Mouse (Mus musculus): Measurements from ENCODE around the gene Iyd. TPM values are rescaled to one million over a fixed set of nuclear protein-coding genes. Genes with fewer than 3 reads are reported as not detected.

Iyd gene
- polyA plus RNA-seq, 1 experiment from 2014 or later, result 4.1 TPM

DNA sequence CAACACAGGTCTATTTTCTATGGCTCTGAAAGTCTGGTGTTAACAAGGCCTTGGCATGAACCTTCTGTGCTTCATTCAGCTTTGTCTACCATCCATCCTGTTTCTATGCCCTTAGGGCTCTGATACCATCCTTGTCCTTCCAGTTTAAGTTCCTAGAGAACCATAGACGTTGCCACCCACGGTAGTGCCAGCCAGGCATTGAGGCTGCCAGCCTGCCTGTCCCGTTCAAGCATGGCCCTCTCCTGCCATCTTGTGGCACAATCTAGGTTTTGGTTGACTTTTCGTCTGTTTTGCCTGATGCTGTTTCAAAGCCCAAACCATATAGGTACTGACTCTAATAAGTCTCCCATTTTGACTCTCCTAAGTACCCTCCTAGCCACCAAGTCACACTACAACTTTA, 8.7 kb upstream of the Iyd start:
- Histone ChIP-seq H3K9me3 (ENCODE audit: control insufficient read depth) (no peaks in the 10 kb centered on the region), H3K4me3 (ENCODE audit: low read depth, low read length) (no peak overlapping the region), H3K9ac (ENCODE audit: low read depth, low read length) (no peak overlapping the region), H3K27me3 (replicated peaks; ENCODE audit: control insufficient read depth, insufficient read depth, low read length) (no peaks in the 10 kb centered on the region), H3K4me1 (replicated peaks; ENCODE audit: control insufficient read depth, insufficient read depth, low read length) (no peaks in the 10 kb centered on the region), H3K27ac (ENCODE audit: low read depth, low read length) (no peak overlapping the region), H3K4me2 (replicated peaks; ENCODE audit: low read depth) (no peak overlapping the region), H3K36me3 (ENCODE audit: control insufficient read depth, insufficient read depth) (no peaks in the 10 kb centered on the region)
- WGBS, result 3% methylated on average over 4 of the region's 4 CpGs
- TF ChIP-seq CTCF (IDR thresholded peaks at IDR 0.05; ENCODE audit: low read depth), result peak; percentile 97
- ATAC-seq, result peak; percentile 43; the same call in 1 of the 2 replicates

GRCm38 (mm10) chr10:3534445-3534844, 5.6 kb upstream of the Iyd start:
- Histone ChIP-seq H3K9ac (ENCODE audit: low read depth, low read length) (no peak overlapping the region), H3K4me3 (ENCODE audit: low read depth, low read length) (no peak overlapping the region), H3K27me3 (replicated peaks; ENCODE audit: control insufficient read depth, insufficient read depth, low read length) (no peaks in the 10 kb centered on the region), H3K9me3 (ENCODE audit: control insufficient read depth) (no peaks in the 10 kb centered on the region), H3K4me2 (replicated peaks; ENCODE audit: low read depth) (0 out of 2 replicates have a peak overlapping the region, but pooled peaks have one; percentile 14), H3K27ac (ENCODE audit: low read depth, low read length) (no peak overlapping the region), H3K4me1 (replicated peaks; ENCODE audit: control insufficient read depth, insufficient read depth, low read length) (no peaks in the 10 kb centered on the region), H3K36me3 (ENCODE audit: control insufficient read depth, insufficient read depth) (no peaks in the 10 kb centered on the region)
- no peak for ATAC-seq
- TF ChIP-seq CTCF (IDR thresholded peaks at IDR 0.05; ENCODE audit: low read depth), result peak; percentile 74
- WGBS, result 3% methylated on average over 7 of the region's 7 CpGs

DNA sequence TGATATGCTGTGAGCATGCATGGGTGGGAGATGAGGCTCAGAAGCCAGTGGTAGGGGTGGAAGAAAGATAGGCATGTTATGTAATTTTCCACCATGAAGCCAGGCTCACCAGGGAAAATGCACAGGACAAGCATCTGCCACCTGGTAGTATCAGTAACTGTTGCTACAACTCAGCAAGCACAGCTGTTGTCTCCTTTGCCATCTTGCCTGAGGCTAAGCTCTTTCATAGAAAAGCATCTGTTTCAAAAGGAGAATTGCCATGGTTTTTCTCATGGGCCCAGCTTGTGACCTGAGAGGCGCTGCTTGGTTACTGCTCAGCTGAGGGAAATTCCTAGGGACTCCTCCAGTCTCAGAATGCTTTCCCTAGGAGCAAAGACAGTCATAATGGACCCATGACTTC, 3.7 kb upstream of the Iyd start:
- 91% methylated on average over 1 of the region's 1 CpGs for WGBS
- H3K27me3 ChIP-seq (replicated peaks; ENCODE audit: control insufficient read depth, insufficient read depth, low read length), result no peaks in the 10 kb centered on the region

DNA sequence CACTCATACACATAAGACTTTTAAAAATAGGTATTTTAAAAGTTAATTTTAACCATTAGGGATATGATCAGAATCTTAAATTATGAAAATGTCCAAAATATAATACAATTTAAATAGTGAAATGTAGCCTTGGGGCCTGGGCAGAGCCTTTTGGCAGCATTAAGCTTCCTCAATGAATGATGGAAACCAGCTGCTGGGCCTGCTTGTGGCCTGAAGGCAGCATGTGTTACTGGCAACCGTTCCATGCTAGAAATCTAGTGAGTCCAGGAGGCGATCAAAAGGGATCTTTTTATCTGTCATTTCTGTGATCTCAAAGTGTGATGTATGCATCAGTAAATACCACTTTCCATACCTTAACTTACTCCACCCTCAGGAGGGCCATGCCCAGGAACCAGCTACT, 9.3 kb downstream of the Iyd start:
- WGBS, result 58% methylated on average over 2 of the region's 2 CpGs

More for the DNA sequence above, 3.7 kb upstream of the Iyd start:
- Histone ChIP-seq H3K9me3 (ENCODE audit: control insufficient read depth) (no peaks in the 10 kb centered on the region), H3K4me3 (ENCODE audit: low read depth, low read length) (no peak overlapping the region), H3K4me1 (replicated peaks; ENCODE audit: control insufficient read depth, insufficient read depth, low read length) (no peaks in the 10 kb centered on the region), H3K27ac (ENCODE audit: low read depth, low read length) (no peak overlapping the region), H3K36me3 (ENCODE audit: control insufficient read depth, insufficient read depth) (no peaks in the 10 kb centered on the region), H3K9ac (ENCODE audit: low read depth, low read length) (no peak overlapping the region), H3K4me2 (replicated peaks; ENCODE audit: low read depth) (no peak overlapping the region)
- TF ChIP-seq CTCF (IDR thresholded peaks at IDR 0.05; ENCODE audit: low read depth), result no peak
- no peak for ATAC-seq

GRCm38 (mm10) chr10:3555128-3555527, 15.1 kb downstream of the Iyd start:
- Histone ChIP-seq H3K9ac (ENCODE audit: low read depth, low read length) (no peak overlapping the region), H3K36me3 (ENCODE audit: control insufficient read depth, insufficient read depth) (no peaks in the 10 kb centered on the region), H3K9me3 (ENCODE audit: control insufficient read depth) (no peaks in the 10 kb centered on the region), H3K4me1 (replicated peaks; ENCODE audit: control insufficient read depth, insufficient read depth, low read length) (no peaks in the 10 kb centered on the region), H3K4me3 (ENCODE audit: low read depth, low read length) (no peak overlapping the region), H3K27ac (ENCODE audit: low read depth, low read length) (no peak overlapping the region), H3K27me3 (replicated peaks; ENCODE audit: control insufficient read depth, insufficient read depth, low read length) (no peaks in the 10 kb centered on the region), H3K4me2 (replicated peaks; ENCODE audit: low read depth) (no peak overlapping the region)
- no peak for ATAC-seq
- 40% methylated on average over 5 of the region's 5 CpGs for WGBS
- peak; percentile 60 for TF ChIP-seq CTCF (IDR thresholded peaks at IDR 0.05; ENCODE audit: low read depth)

More for the DNA sequence above, 9.3 kb downstream of the Iyd start:
- Histone ChIP-seq H3K9ac (ENCODE audit: low read depth, low read length) (no peak overlapping the region), H3K27ac (ENCODE audit: low read depth, low read length) (no peak overlapping the region), H3K4me1 (replicated peaks; ENCODE audit: control insufficient read depth, insufficient read depth, low read length) (no peaks in the 10 kb centered on the region), H3K4me3 (ENCODE audit: low read depth, low read length) (no peak overlapping the region), H3K9me3 (ENCODE audit: control insufficient read depth) (no peaks in the 10 kb centered on the region), H3K4me2 (replicated peaks; ENCODE audit: low read depth) (no peak overlapping the region), H3K27me3 (replicated peaks; ENCODE audit: control insufficient read depth, insufficient read depth, low read length) (no peaks in the 10 kb centered on the region), H3K36me3 (ENCODE audit: control insufficient read depth, insufficient read depth) (no peaks in the 10 kb centered on the region)
- TF ChIP-seq CTCF (IDR thresholded peaks at IDR 0.05; ENCODE audit: low read depth), result no peak
- ATAC-seq, result no peak

GRCm38 (mm10) chr10:3556538-3556937, 16.5 kb downstream of the Iyd start:
- Histone ChIP-seq H3K4me1 (replicated peaks; ENCODE audit: control insufficient read depth, insufficient read depth, low read length) (no peaks in the 10 kb centered on the region), H3K9ac (ENCODE audit: low read depth, low read length) (no peak overlapping the region), H3K27ac (ENCODE audit: low read depth, low read length) (no peak overlapping the region), H3K9me3 (ENCODE audit: control insufficient read depth) (no peaks in the 10 kb centered on the region), H3K36me3 (ENCODE audit: control insufficient read depth, insufficient read depth) (no peaks in the 10 kb centered on the region), H3K4me3 (ENCODE audit: low read depth, low read length) (no peak overlapping the region), H3K27me3 (replicated peaks; ENCODE audit: control insufficient read depth, insufficient read depth, low read length) (no peaks in the 10 kb centered on the region), H3K4me2 (replicated peaks; ENCODE audit: low read depth) (no peak overlapping the region)
- WGBS, result 72% methylated on average over 3 of the region's 3 CpGs
- no peak for TF ChIP-seq CTCF (IDR thresholded peaks at IDR 0.05; ENCODE audit: low read depth)
- no peak for ATAC-seq

DNA sequence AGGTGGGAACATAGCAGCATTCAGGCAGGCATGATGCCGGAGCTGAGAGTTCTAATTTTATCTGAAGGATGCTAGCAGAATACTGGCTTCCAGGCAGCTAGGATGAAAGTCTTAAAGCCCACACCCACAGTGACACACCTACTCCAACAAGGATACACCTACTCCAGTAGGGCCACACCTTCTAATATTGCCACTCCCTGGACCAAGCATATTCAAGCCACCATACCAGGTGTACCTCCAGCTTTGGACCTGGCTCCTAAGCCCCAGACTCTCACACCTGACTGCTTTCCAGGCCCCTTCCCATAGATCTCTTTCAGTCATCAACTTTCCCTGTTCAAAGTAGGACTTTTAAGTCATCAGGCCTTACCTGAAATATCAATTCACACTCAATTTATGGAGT, 19.1 kb downstream of the Iyd start:
- Histone ChIP-seq H3K36me3 (ENCODE audit: control insufficient read depth, insufficient read depth) (no peaks in the 10 kb centered on the region), H3K4me1 (replicated peaks; ENCODE audit: control insufficient read depth, insufficient read depth, low read length) (no peaks in the 10 kb centered on the region), H3K4me2 (replicated peaks; ENCODE audit: low read depth) (no peak overlapping the region), H3K4me3 (ENCODE audit: low read depth, low read length) (no peak overlapping the region), H3K9me3 (ENCODE audit: control insufficient read depth) (no peaks in the 10 kb centered on the region), H3K27ac (ENCODE audit: low read depth, low read length) (no peak overlapping the region), H3K9ac (ENCODE audit: low read depth, low read length) (no peak overlapping the region), H3K27me3 (replicated peaks; ENCODE audit: control insufficient read depth, insufficient read depth, low read length) (no peaks in the 10 kb centered on the region)
- no peak for TF ChIP-seq CTCF (IDR thresholded peaks at IDR 0.05; ENCODE audit: low read depth)
- ATAC-seq, result no peak
- WGBS, result 89% methylated on average over 1 of the region's 1 CpGs

Data from intestine, postnatal 0 days (tissue).